Mouse (Mus musculus): Measurements from ENCODE around the gene Tm2d3. TPM values are rescaled to one million over a fixed set of nuclear protein-coding genes. Genes with fewer than 3 reads are reported as not detected.

The Tm2d3 gene
- total RNA-seq, 2 experiments from 2014 or later = 59.4 to 60.7 TPM

DNA sequence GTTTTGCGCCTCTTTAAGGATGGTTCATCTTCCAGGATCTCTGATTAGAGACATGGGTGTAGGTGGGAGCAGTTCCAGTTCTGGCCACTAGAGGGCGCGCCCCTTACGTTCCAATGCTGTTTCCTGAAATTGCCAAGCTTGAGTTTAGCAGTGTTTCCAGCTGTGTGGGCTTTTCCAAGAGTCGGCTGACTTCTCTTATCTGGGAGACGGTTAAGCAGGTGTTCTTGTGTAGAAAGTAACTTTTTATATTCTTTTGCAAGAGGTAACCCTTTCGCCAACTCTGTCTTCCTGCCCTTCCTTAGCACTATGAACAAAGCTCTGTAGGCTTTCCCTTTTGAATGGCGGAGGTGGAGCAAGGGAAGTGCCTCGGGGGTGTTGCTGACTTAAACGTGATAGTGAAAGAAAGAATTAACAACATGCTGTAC is 13.9 kb downstream of the Tm2d3 start:
- DNase-seq = peak; percentile 78 to 85

DNA sequence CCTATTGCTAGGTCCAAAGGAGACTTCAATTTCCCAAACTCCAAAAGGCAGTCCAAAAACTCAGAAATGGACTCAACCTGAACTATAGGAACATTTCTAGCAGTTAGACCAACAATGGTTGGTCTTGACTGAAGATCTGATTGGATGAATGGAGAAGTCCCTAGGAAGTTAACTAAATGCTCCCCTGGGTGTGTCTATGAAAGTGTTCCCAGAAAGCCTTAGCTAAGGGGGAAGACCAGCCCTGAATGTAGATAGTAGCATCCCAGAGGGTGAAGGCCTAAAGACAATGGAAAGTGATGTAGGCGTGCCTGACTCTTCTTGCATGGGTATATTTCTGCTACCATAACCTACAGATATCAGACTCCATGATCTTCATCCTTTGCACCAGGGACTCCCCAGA is 17.5 kb downstream of the Tm2d3 start:
- no peak for DNase-seq

DNA sequence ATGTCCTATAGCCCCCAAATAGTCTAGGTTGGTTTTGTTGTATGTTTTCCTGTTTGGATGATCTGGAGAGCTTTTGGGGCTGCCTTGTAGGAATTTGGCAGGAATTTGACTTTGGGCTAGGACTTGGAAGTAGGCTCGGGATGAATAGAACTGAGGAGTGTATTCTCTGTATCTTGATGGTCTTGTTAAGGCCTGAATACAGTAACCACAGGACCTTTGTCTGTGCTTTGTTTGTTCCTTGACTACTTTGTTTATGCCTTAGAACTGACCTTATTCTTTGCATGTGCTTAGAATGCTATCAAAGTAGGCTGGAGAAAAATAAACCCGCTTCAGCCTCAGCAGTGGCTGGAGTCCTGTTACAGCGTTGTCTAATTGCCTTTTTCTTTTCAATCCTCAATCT is 19.3 kb downstream of the Tm2d3 start:
- DNase-seq = no peak

DNA sequence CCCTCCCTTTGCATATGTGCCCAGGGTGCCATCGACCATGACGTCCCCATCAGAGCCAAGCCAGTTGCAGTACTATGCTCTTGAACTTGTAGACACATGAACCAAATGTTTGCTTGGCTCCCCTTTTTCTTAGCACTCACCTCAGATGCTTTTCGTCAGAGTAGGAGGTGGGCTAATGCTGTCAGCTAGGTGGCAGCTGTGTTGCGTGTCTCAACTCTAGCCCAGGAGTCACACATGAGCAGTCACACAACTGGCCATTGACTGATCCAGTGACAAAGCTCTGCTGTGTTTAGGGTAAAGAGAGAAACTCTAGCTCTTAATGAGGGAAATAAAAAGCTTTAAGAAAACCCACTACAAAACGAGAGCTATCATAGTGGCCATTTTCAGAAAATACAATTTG is 22.8 kb downstream of the Tm2d3 start:
- DNase-seq = no peak

DNA sequence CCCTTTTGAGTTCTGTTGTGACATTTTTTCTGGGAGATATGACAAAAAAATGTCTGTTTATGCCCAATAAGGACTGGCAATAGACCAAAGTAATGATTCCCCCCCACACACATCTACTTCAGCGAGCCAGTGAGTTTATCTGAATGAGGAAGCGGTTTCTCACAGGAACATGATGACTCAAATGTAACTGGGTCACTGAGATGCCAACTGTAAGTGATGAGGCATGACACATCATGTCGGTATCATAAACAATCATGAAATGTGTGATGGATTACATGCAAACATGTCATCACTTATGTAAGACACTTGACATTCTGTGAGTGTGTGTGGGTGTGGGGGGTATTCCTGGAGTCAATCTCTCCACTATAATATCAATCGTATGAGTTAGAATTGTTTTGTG is 23.3 kb downstream of the Tm2d3 start:
- peak; percentile 2 to 10 for DNase-seq

DNA sequence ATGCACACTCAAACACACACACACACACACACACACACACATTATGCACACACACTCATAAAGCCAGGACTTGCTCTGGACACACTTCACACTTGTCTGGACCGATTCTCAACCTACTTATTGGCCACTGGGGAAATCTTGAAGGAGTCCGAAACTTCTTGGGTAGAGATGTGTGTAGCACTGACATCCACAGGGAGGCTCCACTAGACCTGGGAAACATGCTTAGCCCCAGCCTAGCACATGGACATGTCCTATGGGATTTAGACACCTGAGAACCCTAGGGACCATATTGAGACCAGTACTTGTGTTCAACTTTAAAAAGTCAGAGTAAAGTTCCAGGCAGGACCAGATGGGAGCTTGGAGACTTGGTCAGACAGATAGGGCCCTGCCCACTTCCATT is 43.1 kb downstream of the Tm2d3 start:
- peak; percentile 21 to 24 for DNase-seq

DNA sequence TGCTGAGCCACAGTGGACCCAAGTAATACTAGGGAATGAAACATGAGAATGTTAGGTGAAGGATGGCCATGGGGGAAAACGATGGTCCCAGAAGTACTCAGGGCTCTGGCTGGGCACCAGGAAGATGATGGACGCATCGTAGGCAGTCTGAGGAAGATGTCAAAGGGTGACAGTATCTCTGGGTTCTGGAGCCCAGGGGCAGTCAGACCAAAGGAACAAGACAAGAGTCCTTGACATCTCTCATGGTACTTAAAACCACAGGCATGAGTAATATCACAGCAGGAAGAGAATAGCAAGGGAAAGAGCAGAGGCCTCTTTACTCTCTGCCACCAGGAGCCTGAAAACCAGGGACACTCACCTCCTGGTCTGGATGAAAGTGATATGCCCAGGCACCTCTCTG is 44.3 kb downstream of the Tm2d3 start:
- peak; percentile 20 to 37 for DNase-seq

DNA sequence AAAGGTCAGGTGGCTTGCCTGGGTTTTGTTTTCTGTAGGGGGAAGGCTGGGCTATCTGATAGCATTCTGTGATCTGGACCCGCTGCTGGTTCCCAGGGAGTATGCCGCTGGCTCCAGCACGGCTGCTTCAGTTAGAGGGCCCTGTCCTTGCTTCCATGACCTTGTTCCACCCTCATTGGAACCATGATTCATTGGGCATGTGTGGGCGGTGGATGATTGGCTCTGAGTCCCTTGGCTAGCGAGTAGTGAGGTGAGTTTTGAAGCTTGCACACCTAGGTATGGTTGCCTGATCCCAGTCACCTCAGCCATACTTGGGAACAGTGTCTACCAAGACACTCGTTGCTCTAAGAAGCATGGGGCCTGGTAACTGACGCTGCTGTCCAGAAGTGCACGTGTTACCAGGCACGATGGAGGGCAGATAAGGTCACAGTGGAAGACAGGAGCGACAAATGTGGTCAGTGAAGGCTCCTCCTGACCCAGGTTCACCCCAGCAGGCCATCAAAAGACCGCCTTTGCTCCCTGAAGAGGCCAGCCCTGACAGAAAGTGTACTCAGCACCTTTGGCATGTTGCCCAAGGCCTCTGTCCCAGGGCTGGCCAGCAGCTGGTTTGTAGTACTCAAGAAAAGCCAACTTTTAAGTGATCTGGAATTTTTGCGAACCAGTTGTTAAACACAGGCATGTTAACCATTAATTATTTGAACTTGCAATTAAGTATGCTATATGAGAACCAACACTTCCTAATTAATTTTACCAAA is 46.5 kb downstream of the Tm2d3 start:
- peak; percentile 90 to 91 for DNase-seq

DNA sequence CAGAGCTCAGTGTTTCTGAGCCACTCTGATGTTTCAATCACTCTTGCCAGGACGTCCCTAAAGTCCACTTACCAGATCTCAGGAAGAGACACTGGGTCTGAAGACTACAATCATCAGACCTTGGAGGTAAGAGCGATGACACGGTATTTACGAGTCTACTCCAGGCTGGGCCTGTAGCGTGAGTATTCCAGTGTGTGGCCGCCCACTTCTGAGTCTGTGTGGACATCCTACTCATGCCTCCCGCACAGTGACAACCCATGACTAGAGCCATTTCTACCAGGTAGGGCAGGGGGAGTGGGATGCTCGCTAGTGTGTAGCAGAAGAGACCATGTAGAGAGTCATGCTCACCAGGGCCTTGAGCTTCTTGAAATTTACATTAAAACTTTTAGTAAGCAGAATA is 51.9 kb downstream of the Tm2d3 start:
- no peak for DNase-seq

DNA sequence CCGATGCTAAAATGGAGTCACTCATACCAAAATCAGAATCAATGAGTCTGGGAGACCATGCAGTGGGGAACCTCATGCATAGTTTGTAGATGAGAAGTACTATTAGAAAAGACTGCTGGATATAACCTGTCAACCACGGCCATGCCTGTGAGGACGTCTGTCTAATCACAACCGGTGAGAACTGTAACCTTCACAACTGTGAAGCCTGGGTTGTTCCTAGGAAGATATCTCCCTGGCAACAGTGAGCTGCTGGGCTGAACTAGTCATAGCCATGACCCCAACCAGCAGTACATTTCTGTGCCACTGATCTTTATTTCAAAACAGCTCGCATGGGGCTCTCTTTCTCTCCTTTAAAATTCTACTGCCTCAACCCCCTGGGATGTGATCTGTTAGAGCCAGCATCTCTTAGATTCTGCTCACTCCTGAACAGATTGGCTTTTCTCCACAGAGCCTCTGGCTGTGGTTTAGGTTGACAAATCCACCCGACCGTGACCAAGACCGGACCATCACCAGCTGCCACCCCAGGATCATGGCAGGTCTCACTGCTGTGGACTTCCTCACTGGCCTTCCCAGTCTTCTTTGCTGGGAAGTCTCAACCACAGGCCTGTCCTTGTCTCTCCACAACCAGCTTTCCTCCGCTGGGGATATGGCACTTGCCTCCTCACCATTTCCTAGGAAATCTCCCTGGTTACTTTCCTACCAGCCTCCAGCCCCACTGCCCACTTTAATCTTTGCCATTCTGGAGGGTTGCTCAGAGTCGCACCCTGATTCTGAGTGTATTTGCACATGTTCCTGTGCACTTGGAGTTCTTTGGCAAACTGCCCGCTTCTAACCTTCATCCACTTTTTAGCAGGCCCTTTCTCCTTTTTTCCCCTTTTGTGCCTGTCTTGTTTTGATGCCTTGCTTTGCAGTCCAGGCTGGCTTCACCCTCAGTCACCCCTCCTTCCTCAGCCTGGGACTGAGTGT is 57.3 kb downstream of the Tm2d3 start:
- no peak for DNase-seq

Other genes with a start within 250 kb of the Tm2d3 start
- gene Tjp1, start 163.4 kb upstream of the Tm2d3 start, total RNA-seq (2021) = 10 to 100 TPM; 86.5 to 89.9 TPM
- gene Tarsl2, start 46.3 kb upstream of the Tm2d3 start, total RNA-seq (2021) = 10 to 100 TPM; 18.2 to 27.3 TPM
- gene Pcsk6, start 170.6 kb downstream of the Tm2d3 start, total RNA-seq (2021) = 10 to 100 TPM; 19.6 to 20.5 TPM

Measured in adrenal gland, postnatal 36 days (tissue).